Mouse (Mus musculus): ENCODE results near the gene Dedd. TPM values are rescaled to one million over a fixed set of nuclear protein-coding genes. Genes with fewer than 3 reads are reported as not detected.

The Dedd gene
- polyA plus RNA-seq, 1 experiment from 2014 or later: 34.8 TPM

DNA sequence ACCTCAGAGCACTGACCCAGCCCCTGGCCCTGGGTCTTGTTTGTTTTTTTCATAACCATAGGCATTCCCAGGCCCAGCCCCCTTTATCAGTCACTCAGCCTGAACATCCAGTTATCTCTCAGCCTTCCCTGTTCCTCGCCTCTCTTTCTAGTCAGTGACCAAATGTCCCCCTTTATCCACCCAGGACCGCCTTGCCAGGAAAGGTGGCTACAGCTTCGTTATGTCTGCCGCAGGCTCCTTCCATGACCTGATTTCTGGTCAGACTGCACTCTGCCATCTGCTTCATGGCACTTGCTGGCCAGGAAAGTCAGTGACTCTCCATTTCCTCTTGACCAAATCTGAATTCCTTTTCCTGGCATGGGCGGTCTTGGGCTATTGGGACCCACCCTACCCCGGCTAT is 49.4 kb downstream of the Dedd start:
- WGBS: 71% methylated on average over 6 of the region's 6 CpGs
- no peak overlapping the region for H3K27ac ChIP-seq (ENCODE audit: low read depth, low read length)
- DNase-seq (ENCODE audit: low spot score): no peak
- no peak overlapping the region for H3K4me3 ChIP-seq (ENCODE audit: low read depth, low read length)
- no peak overlapping the region for H3K9ac ChIP-seq (ENCODE audit: low read depth, low read length)
- peaks cover 20% of the 10 kb centered on the region for H3K27me3 ChIP-seq (replicated peaks; ENCODE audit: control insufficient read depth, insufficient read depth, low read length)
- no peaks in the 10 kb centered on the region for H3K9me3 ChIP-seq (ENCODE audit: control insufficient read depth, low read length)
- H3K4me2 ChIP-seq: no peak overlapping the region
- H3K4me1 ChIP-seq (replicated peaks; ENCODE audit: control insufficient read depth, insufficient read depth, low read length): peaks cover 20% of the 10 kb centered on the region
- H3K36me3 ChIP-seq (ENCODE audit: control insufficient read depth, insufficient read depth, low read length): no peaks in the 10 kb centered on the region
- ATAC-seq (replicated peaks; ENCODE audit: low FRiP score): no peak

DNA sequence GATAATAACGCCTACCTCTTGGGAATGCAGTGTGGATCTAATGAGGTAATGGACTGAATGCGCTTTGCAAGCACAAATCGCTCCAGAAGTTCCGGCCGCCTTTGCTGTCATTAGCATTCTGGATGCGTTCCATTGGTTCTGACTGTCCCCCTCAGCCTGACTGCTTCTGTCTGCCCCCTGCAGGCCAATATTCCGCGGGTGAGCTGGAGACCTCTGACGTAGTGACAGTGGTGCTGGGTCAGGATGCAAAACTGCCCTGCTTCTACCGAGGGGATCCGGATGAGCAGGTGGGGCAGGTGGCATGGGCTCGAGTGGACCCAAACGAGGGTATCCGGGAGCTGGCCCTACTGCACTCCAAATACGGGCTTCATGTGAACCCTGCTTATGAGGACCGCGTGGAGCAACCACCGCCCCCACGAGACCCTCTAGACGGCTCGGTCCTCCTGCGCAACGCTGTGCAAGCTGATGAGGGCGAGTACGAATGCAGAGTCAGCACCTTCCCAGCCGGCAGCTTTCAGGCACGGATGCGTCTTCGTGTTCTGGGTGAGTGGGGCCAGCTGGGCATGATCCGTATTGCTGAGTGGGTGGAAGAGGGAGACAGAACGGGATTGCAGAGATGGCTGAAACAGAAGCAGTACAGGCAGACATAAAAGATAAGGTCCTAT is 51.1 kb downstream of the Dedd start:
- H3K9me3 ChIP-seq (ENCODE audit: control insufficient read depth, low read length): no peaks in the 10 kb centered on the region
- DNase-seq (ENCODE audit: low spot score) (peak; percentile 69), ATAC-seq (replicated peaks; ENCODE audit: low FRiP score) (peak; percentile 63)
- no peaks in the 10 kb centered on the region for H3K36me3 ChIP-seq (ENCODE audit: control insufficient read depth, insufficient read depth, low read length)
- H3K27me3 ChIP-seq (replicated peaks; ENCODE audit: control insufficient read depth, insufficient read depth, low read length): peaks cover 20% of the 10 kb centered on the region
- H3K4me3 ChIP-seq (ENCODE audit: low read depth, low read length): peak overlapping the region; percentile 22
- H3K27ac ChIP-seq (ENCODE audit: low read depth, low read length): no peak overlapping the region
- 5% methylated on average over 31 of the region's 31 CpGs for WGBS
- H3K4me2 ChIP-seq: peak overlapping the region; percentile 48
- H3K9ac ChIP-seq (ENCODE audit: low read depth, low read length): no peak overlapping the region
- peaks cover 13% of the 10 kb centered on the region for H3K4me1 ChIP-seq (replicated peaks; ENCODE audit: control insufficient read depth, insufficient read depth, low read length)

DNA sequence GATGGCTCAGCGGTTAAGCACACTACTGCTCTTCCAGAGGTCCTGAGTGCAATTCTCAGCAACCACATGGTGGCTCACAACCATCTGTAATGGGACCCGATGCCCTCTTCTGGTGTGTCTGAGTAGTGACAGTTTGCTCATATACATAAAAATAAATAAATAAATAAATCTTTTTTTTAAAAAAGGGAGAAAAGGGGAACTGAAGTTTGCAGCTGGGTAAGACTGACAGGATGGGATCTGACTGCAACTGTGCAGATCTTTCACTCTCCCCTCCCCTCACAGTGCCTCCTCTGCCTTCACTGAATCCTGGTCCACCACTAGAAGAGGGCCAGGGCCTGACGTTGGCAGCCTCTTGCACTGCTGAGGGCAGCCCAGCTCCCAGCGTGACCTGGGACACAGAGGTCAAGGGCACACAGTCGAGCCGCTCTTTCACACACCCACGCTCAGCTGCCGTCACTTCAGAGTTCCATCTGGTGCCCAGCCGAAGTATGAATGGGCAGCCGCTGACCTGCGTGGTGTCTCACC is 53.2 kb downstream of the Dedd start:
- H3K27me3 ChIP-seq (replicated peaks; ENCODE audit: control insufficient read depth, insufficient read depth, low read length): peaks cover 20% of the 10 kb centered on the region

DNA sequence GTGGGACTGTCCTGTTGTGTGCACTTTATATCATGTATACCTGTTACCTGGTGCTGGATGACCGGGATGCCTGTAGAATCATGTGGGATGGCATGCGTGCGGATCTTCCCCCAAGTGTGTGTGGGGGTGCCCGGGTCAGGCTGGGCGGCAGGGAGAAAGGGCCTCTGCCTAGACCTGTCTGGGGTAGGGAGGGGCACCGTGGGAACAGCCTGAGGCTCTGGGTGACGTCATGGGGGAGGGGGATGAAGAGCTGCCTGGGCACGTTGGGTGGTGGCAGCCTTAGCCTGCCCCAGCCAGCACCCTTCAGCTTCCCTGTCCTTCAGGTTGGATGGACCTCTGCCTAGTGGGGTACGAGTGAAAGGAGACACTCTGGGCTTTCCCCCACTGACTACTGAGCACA is 55.4 kb downstream of the Dedd start:
- Histone ChIP-seq H3K4me2 (no peak overlapping the region), H3K4me3 (ENCODE audit: low read depth, low read length) (no peak overlapping the region), H3K4me1 (replicated peaks; ENCODE audit: control insufficient read depth, insufficient read depth, low read length) (peaks cover 6% of the 10 kb centered on the region; the same call in 1 of the 2 replicates), H3K27me3 (replicated peaks; ENCODE audit: control insufficient read depth, insufficient read depth, low read length) (peaks cover 18% of the 10 kb centered on the region), H3K9me3 (ENCODE audit: control insufficient read depth, low read length) (no peaks in the 10 kb centered on the region), H3K36me3 (ENCODE audit: control insufficient read depth, insufficient read depth, low read length) (no peaks in the 10 kb centered on the region), H3K27ac (ENCODE audit: low read depth, low read length) (no peak overlapping the region), H3K9ac (ENCODE audit: low read depth, low read length) (no peak overlapping the region)
- no peak for ATAC-seq (replicated peaks; ENCODE audit: low FRiP score)
- DNase-seq (ENCODE audit: low spot score): no peak
- WGBS: 64% methylated on average over 9 of the region's 9 CpGs

More for the DNA sequence above, 53.2 kb downstream of the Dedd start:
- Histone ChIP-seq H3K4me1 (replicated peaks; ENCODE audit: control insufficient read depth, insufficient read depth, low read length) (peaks cover 11% of the 10 kb centered on the region; the same call in 1 of the 2 replicates), H3K9me3 (ENCODE audit: control insufficient read depth, low read length) (no peaks in the 10 kb centered on the region), H3K36me3 (ENCODE audit: control insufficient read depth, insufficient read depth, low read length) (no peaks in the 10 kb centered on the region), H3K9ac (ENCODE audit: low read depth, low read length) (no peak overlapping the region), H3K4me2 (no peak overlapping the region), H3K4me3 (ENCODE audit: low read depth, low read length) (no peak overlapping the region), H3K27ac (ENCODE audit: low read depth, low read length) (no peak overlapping the region)
- DNase-seq (ENCODE audit: low spot score) (no peak), ATAC-seq (replicated peaks; ENCODE audit: low FRiP score) (no peak)
- 77% methylated on average over 11 of the region's 11 CpGs for WGBS

DNA sequence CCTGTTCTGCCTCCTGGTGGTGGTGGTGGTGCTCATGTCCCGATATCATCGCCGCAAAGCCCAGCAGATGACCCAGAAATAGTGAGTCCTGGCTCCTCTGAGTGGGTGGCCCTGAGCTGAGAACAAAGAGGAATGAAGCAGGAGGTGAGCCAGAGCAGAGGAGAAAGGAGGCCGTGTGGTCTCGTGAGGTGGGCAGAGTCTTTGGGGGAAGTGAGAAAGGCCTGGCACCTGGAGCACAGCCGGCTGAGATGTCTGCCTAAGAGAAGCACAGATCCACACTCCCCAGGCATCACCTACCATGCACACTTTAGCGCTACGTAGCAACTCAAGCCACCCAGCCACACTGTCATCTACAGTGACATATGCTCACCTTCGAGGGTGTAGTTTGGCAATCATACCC is 56.2 kb downstream of the Dedd start:
- no peak for DNase-seq (ENCODE audit: low spot score)
- ATAC-seq (replicated peaks; ENCODE audit: low FRiP score): no peak
- peaks cover 11% of the 10 kb centered on the region for H3K27me3 ChIP-seq (replicated peaks; ENCODE audit: control insufficient read depth, insufficient read depth, low read length)

DNA sequence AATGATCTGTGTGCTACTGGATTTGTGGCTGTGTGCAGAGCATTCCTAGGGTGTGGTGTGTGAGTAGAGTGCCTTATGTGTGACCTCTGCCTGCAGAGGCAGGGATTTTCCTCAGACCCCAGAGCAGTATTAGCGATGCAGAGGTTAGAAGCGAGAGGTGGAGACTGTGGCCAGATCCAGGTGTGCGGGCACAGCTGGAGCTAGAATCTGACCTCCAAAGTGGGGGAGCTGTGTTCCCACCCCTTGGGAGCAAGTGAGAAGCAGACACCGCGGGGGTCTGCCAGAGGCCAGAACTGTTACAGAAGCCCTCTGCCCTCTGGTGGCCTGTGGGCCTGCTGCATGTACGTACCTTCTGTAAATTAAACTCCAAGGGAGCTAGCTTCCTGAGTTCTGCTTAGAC is 58.2 kb downstream of the Dedd start:
- 28% methylated on average over 6 of the region's 6 CpGs for WGBS
- H3K36me3 ChIP-seq (ENCODE audit: control insufficient read depth, insufficient read depth, low read length): no peaks in the 10 kb centered on the region
- H3K4me1 ChIP-seq (replicated peaks; ENCODE audit: control insufficient read depth, insufficient read depth, low read length): no peaks in the 10 kb centered on the region; the same call in none of the 2 replicates
- H3K9ac ChIP-seq (ENCODE audit: low read depth, low read length): no peak overlapping the region
- ATAC-seq (replicated peaks; ENCODE audit: low FRiP score): no peak
- no peaks in the 10 kb centered on the region for H3K9me3 ChIP-seq (ENCODE audit: control insufficient read depth, low read length)
- H3K4me2 ChIP-seq: no peak overlapping the region
- DNase-seq (ENCODE audit: low spot score): no peak
- H3K27ac ChIP-seq (ENCODE audit: low read depth, low read length): no peak overlapping the region
- H3K4me3 ChIP-seq (ENCODE audit: low read depth, low read length): no peak overlapping the region
- H3K27me3 ChIP-seq (replicated peaks; ENCODE audit: control insufficient read depth, insufficient read depth, low read length): 0 out of 2 replicates have a peak, but pooled peaks cover 3% of the 10 kb centered on the region

More for the DNA sequence above, 56.2 kb downstream of the Dedd start:
- H3K9ac ChIP-seq (ENCODE audit: low read depth, low read length): no peak overlapping the region
- no peaks in the 10 kb centered on the region; the same call in none of the 2 replicates for H3K4me1 ChIP-seq (replicated peaks; ENCODE audit: control insufficient read depth, insufficient read depth, low read length)
- H3K4me3 ChIP-seq (ENCODE audit: low read depth, low read length): no peak overlapping the region
- no peak overlapping the region for H3K4me2 ChIP-seq
- no peak overlapping the region for H3K27ac ChIP-seq (ENCODE audit: low read depth, low read length)
- no peaks in the 10 kb centered on the region for H3K9me3 ChIP-seq (ENCODE audit: control insufficient read depth, low read length)
- 60% methylated on average over 9 of the region's 9 CpGs for WGBS
- no peaks in the 10 kb centered on the region for H3K36me3 ChIP-seq (ENCODE audit: control insufficient read depth, insufficient read depth, low read length)

DNA sequence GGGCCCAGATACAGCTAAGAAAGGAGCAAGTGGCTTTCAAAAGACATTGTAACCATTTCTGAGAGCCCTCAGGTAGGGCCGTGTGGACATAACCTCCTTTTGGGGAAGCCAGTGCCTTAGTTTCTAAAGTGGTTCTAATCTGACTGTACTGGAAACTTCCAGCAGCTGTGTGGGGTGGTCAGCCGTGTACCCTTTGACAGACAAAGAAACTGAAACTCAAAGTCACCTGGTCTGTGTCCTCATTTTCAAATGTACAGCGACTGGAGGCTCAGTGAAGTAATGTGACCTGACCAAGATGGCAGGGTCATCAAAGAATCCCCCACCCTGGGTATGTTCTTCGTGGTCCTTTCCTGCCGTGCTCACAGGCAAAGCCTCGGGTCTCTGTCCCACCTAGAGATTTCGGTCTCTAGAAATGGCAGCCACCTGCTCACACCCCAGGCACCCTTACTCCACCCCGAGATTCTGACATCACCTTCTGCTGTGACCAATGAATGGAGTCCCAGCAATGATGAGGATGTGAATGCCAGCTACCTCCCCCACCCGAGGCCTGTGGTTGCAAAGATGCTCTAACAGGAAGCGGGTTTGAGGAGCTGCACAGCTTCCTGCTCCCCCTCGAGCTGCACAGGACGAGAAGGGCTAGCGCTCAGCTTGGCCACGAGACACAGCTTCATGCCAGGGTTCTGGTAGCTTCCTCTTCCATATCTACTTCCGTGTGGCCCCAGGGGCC is 59.6 kb downstream of the Dedd start, which contains the start of gene Arhgap30:
Arhgap30 (plus strand) TSS at position 579 of the 727 bp plus-strand sequence.
- H3K9ac ChIP-seq (ENCODE audit: low read depth, low read length): peak within 1 kb of the TSS; percentile 43
- H3K4me1 ChIP-seq (replicated peaks; ENCODE audit: control insufficient read depth, insufficient read depth, low read length): no peaks in the 10 kb centered on the region; the same call in none of the 2 replicates
- ATAC-seq (replicated peaks; ENCODE audit: low FRiP score) (peak; percentile 55), DNase-seq (ENCODE audit: low spot score) (no peak)
- peak within 1 kb of the TSS; percentile 61 for H3K4me2 ChIP-seq
- H3K36me3 ChIP-seq (ENCODE audit: control insufficient read depth, insufficient read depth, low read length): no peaks in the 10 kb centered on the region
- WGBS: 49% methylated on average over 15 of the region's 15 CpGs
- H3K27me3 ChIP-seq (replicated peaks; ENCODE audit: control insufficient read depth, insufficient read depth, low read length): no peaks in the 10 kb centered on the region
- H3K27ac ChIP-seq (ENCODE audit: low read depth, low read length): no peak within 1 kb of the TSS
- no peaks in the 10 kb centered on the region for H3K9me3 ChIP-seq (ENCODE audit: control insufficient read depth, low read length)
- peak within 1 kb of the TSS; percentile 35 for H3K4me3 ChIP-seq (ENCODE audit: low read depth, low read length)

DNA sequence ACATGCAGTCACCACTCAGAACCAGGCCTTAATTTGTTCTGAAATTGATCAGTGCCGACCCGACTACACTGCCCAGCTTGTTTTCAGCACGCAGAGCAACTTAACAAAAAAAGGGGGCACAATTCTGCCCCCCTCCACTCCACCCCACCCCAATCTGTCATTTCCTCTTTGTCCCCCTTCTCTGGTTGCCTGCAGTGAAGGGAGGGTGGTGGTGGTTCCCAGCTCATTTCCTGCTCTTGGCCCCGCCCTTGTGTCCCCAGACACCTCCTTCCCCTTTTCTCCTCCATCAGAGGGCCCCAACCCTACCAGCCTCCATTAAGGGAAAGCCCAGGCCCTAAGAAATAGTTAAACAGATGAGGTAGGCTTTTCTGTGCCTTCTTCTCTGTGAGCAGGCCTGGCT is 61.2 kb downstream of the Dedd start:
- Histone ChIP-seq H3K27ac (ENCODE audit: low read depth, low read length) (no peak overlapping the region), H3K27me3 (replicated peaks; ENCODE audit: control insufficient read depth, insufficient read depth, low read length) (no peaks in the 10 kb centered on the region), H3K9me3 (ENCODE audit: control insufficient read depth, low read length) (no peaks in the 10 kb centered on the region), H3K4me3 (ENCODE audit: low read depth, low read length) (peak overlapping the region; percentile 35), H3K4me2 (peak overlapping the region; percentile 61), H3K9ac (ENCODE audit: low read depth, low read length) (no peak overlapping the region; the same call in 1 of the 2 replicates), H3K36me3 (ENCODE audit: control insufficient read depth, insufficient read depth, low read length) (no peaks in the 10 kb centered on the region), H3K4me1 (replicated peaks; ENCODE audit: control insufficient read depth, insufficient read depth, low read length) (no peaks in the 10 kb centered on the region; the same call in none of the 2 replicates)
- no peak for DNase-seq (ENCODE audit: low spot score)
- 46% methylated on average over 4 of the region's 4 CpGs for WGBS
- peak; percentile 46; the same call in 1 of the 2 replicates for ATAC-seq (replicated peaks; ENCODE audit: low FRiP score)
